Mouse (Mus musculus): ENCODE results near the gene Fgfr2.

Fgfr2 gene

GRCm38 (mm10) chr7:132808841-132809682 lies 314.1 kb downstream of the Fgfr2 start:
- DNase-seq (ENCODE audit: extremely low read depth, insufficient read length, low spot score) = no peak

- no peak for DNase-seq (ENCODE audit: extremely low read depth, insufficient read length, low spot score)
Measured at GRCm38 (mm10) chr7:132808051-132808796, 314.9 kb downstream of the Fgfr2 start.

- no peak for DNase-seq (ENCODE audit: extremely low read depth, insufficient read length, low spot score)
Measured at GRCm38 (mm10) chr7:132806926-132807857, 316.0 kb downstream of the Fgfr2 start.

GRCm38 (mm10) chr7:132806286-132806685 lies 316.9 kb downstream of the Fgfr2 start:
- no peak for DNase-seq (ENCODE audit: extremely low read depth, insufficient read length, low spot score)

GRCm38 (mm10) chr7:132804951-132805350 lies 318.2 kb downstream of the Fgfr2 start:
- DNase-seq (ENCODE audit: extremely low read depth, insufficient read length, low spot score) = no peak

GRCm38 (mm10) chr7:132804461-132804860 lies 318.7 kb downstream of the Fgfr2 start:
- no peak for DNase-seq (ENCODE audit: extremely low read depth, insufficient read length, low spot score)

GRCm38 (mm10) chr7:132803962-132804361 lies 319.2 kb downstream of the Fgfr2 start:
- no peak for DNase-seq (ENCODE audit: extremely low read depth, insufficient read length, low spot score)

GRCm38 (mm10) chr7:132803336-132803735 lies 319.8 kb downstream of the Fgfr2 start:
- DNase-seq (ENCODE audit: extremely low read depth, insufficient read length, low spot score) = no peak

GRCm38 (mm10) chr7:132802691-132803090 lies 320.5 kb downstream of the Fgfr2 start:
- DNase-seq (ENCODE audit: extremely low read depth, insufficient read length, low spot score) = no peak

- DNase-seq (ENCODE audit: extremely low read depth, insufficient read length, low spot score) = no peak
Measured at GRCm38 (mm10) chr7:132802066-132802465, 321.1 kb downstream of the Fgfr2 start.

GRCm38 (mm10) chr7:132801509-132801908 lies 321.6 kb downstream of the Fgfr2 start:
- no peak for DNase-seq (ENCODE audit: extremely low read depth, insufficient read length, low spot score)

- no peak for DNase-seq (ENCODE audit: extremely low read depth, insufficient read length, low spot score)
Measured at GRCm38 (mm10) chr7:132800868-132801267, 322.3 kb downstream of the Fgfr2 start.

GRCm38 (mm10) chr7:132799119-132800016 lies 323.8 kb downstream of the Fgfr2 start:
- DNase-seq (ENCODE audit: extremely low read depth, insufficient read length, low spot score) = no peak

GRCm38 (mm10) chr7:132795141-132795540 lies 328.0 kb downstream of the Fgfr2 start:
- no peak for DNase-seq (ENCODE audit: extremely low read depth, insufficient read length, low spot score)

GRCm38 (mm10) chr7:132793467-132793866 lies 329.7 kb downstream of the Fgfr2 start:
- no peak for DNase-seq (ENCODE audit: extremely low read depth, insufficient read length, low spot score)

- no peak for DNase-seq (ENCODE audit: extremely low read depth, insufficient read length, low spot score)
Measured at GRCm38 (mm10) chr7:132790447-132791219, 332.5 kb downstream of the Fgfr2 start.

GRCm38 (mm10) chr7:132788826-132789225 lies 334.3 kb downstream of the Fgfr2 start:
- no peak for DNase-seq (ENCODE audit: extremely low read depth, insufficient read length, low spot score)

- no peak for DNase-seq (ENCODE audit: extremely low read depth, insufficient read length, low spot score)
Measured at GRCm38 (mm10) chr7:132787496-132788190, 335.5 kb downstream of the Fgfr2 start.
